16 mouse cellular contexts compared by ENCODE assay signal in the genomic region with DNA sequence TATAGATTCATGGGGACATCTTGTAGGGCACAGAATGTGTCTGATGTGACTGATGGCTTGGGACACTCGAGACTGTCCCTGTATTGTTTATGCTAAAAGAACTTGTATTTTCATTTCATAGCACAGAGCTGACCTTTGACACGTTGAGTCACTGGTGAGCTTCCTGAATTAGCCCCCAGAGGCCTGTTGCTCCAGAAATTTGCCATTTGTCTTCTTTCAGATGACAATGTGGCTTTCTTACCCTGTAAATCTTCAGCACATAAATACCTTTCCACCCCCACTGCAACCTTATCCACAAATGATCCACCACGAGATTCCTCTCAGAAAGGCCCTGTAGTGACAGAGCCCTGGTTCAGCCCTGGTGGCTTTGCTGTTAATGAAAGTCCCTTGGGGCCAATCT.
DNase-seq lines count a peak whose midpoint lies in the region; TF ChIP-seq lines count a peak whose summit lies in the region.
"Had no signal": no experiment of that assay in that cellular context is flagged by ENCODE, and none has a peak within 500 bp of the region (broad histone marks: within the 10 kb centered on the region; RNA-seq: fewer than 3 reads in every experiment).

No protein-coding gene starts in this region.

- TF ChIP-seq EP300 in heart, adult 2 months (IDR thresholded peaks at IDR 0.05; ENCODE audit: insufficient read depth, low read depth, low read length): no peak

- WGBS in heart, embryonic 10.5 days: 42% methylated on average over 3 of the region's 3 CpGs
- 43% methylated on average over 3 of the region's 3 CpGs for WGBS in heart, adult 2 months
- WGBS in midbrain, embryonic 10.5 days: 69% methylated on average over 3 of the region's 3 CpGs

- TF ChIP-seq CTCF in heart, adult 2 months (IDR thresholded peaks at IDR 0.05): no peak

- peaks cover 6% of the 10 kb centered on the region; the same call in 1 of the 2 replicates for H3K4me1 ChIP-seq in heart, embryonic 10.5 days
- 0 out of 2 replicates have a peak, but pooled peaks cover 1% of the 10 kb centered on the region for H3K4me1 ChIP-seq in heart, adult 2 months (ENCODE audit: control insufficient read depth, insufficient read depth, low read length)
- no peaks in the 10 kb centered on the region for H3K4me1 ChIP-seq in midbrain, embryonic 10.5 days
- H3K4me1 ChIP-seq: heart, embryonic 15.5 days; liver, embryonic 15.5 days had no signal

- no peaks in the 10 kb centered on the region for H3K36me3 ChIP-seq in heart, embryonic 10.5 days
- no peaks in the 10 kb centered on the region for H3K36me3 ChIP-seq in heart, adult 2 months (ENCODE audit: control insufficient read depth, insufficient read depth, low read length)
- H3K36me3 ChIP-seq in midbrain, embryonic 10.5 days: no peaks in the 10 kb centered on the region
- H3K36me3 ChIP-seq: heart, embryonic 15.5 days; limb, embryonic 13.5 days; liver, embryonic 15.5 days; neural tube, embryonic 12.5 days had no signal

- H3K4me3 ChIP-seq in heart, embryonic 10.5 days: no peak overlapping the region
- no peak overlapping the region for H3K4me3 ChIP-seq in heart, adult 2 months
- no peak overlapping the region for H3K4me3 ChIP-seq in midbrain, embryonic 10.5 days
- H3K4me3 ChIP-seq: heart, embryonic 15.5 days; left cerebral cortex, adult 2 months; limb, embryonic 13.5 days; liver, embryonic 15.5 days; neural tube, embryonic 12.5 days had no signal

- H3K27me3 ChIP-seq in heart, embryonic 10.5 days (ENCODE audit: insufficient read depth, poor library complexity, severe bottlenecking): peaks cover 18% of the 10 kb centered on the region; the same call in 1 of the 2 replicates
- H3K27me3 ChIP-seq in heart, adult 2 months (ENCODE audit: control insufficient read depth, insufficient read depth, low read length): no peaks in the 10 kb centered on the region
- no peaks in the 10 kb centered on the region for H3K27me3 ChIP-seq in midbrain, embryonic 10.5 days (ENCODE audit: low read depth, poor library complexity, severe bottlenecking)
- H3K27me3 ChIP-seq: heart, embryonic 15.5 days; liver, embryonic 15.5 days; neural tube, embryonic 12.5 days; Patski had no signal

- H3K9ac ChIP-seq in heart, adult 2 months (ENCODE audit: low read depth, low read length): no peak overlapping the region
- H3K9ac ChIP-seq: heart, embryonic 15.5 days; limb, embryonic 13.5 days; liver, embryonic 15.5 days; neural tube, embryonic 12.5 days had no signal

- H3K27ac ChIP-seq in heart, embryonic 10.5 days: no peak overlapping the region
- no peak overlapping the region for H3K27ac ChIP-seq in heart, adult 2 months
- no peak overlapping the region for H3K27ac ChIP-seq in midbrain, embryonic 10.5 days (replicated peaks)
- H3K27ac ChIP-seq: heart, embryonic 15.5 days; left cerebral cortex, adult 2 months; limb, embryonic 13.5 days; liver, embryonic 15.5 days; neural tube, embryonic 12.5 days had no signal

- no peaks in the 10 kb centered on the region for H3K9me3 ChIP-seq in heart, embryonic 10.5 days
- H3K9me3 ChIP-seq in midbrain, embryonic 10.5 days (replicated peaks): no peaks in the 10 kb centered on the region
- H3K9me3 ChIP-seq: heart, embryonic 15.5 days; limb, embryonic 13.5 days; liver, embryonic 15.5 days; neural tube, embryonic 12.5 days had no signal

- peak; percentile 60 for DNase-seq in heart, embryonic 10.5 days (ENCODE audit: low spot score)
- no peak for DNase-seq in heart, adult 2 months
- peak; percentile 47 for DNase-seq in 3134 (ENCODE audit: extremely low read depth, insufficient read length, low spot score)
- DNase-seq in embryo, embryonic 10.5 days (ENCODE audit: low spot score): peak; percentile 70
- DNase-seq in kidney, postnatal 14 days: peak; percentile 52
- no peak for DNase-seq in spleen, postnatal 10 days (ENCODE audit: low spot score in 2 of 2)
- DNase-seq in midbrain, embryonic 10.5 days (ENCODE audit: low spot score): no peak
- DNase-seq in gastrocnemius, adult 8-10 months (ENCODE audit: low spot score in 2 of 2): no peak
- DNase-seq: cerebellum, adult 8-10 months; thymus, postnatal 4 days had no signal

- no peaks in the 10 kb centered on the region for H3K79me2 ChIP-seq in heart, adult 2 months (replicated peaks; ENCODE audit: control insufficient read depth, insufficient read depth, low read length)

- intact Hi-C loops in heart, adult 2 months (cut with DNase I): no loop called here

- TF ChIP-seq POLR2A in heart, adult 2 months (IDR thresholded peaks at IDR 0.05; ENCODE audit: insufficient read depth, low read depth, low read length): no peak

Comparison
In these comparisons a context has a peak if more than half of its experiments do, and no peak if none do; other contexts are left out.
1. DNase-seq: peak in heart, embryonic 10.5 days (single experiment), 3134 (single experiment), embryo, embryonic 10.5 days (single experiment) and kidney, postnatal 14 days (single experiment); none in heart, adult 2 months (0 of 2), spleen, postnatal 10 days (0 of 2), midbrain, embryonic 10.5 days (single experiment) and gastrocnemius, adult 8-10 months (0 of 2).